ENCODE assay signal across 24 mouse cellular contexts in genomic region chr12:52471621-52472020, GRCm38 (mm10).
"Had no signal": no experiment of that assay in that cellular context is flagged by ENCODE, and none has a peak within 500 bp of the region (broad histone marks: within the 10 kb centered on the region; RNA-seq: fewer than 3 reads in every experiment).

No protein-coding gene starts in this region.

- H3K9ac ChIP-seq: heart, embryonic 13.5 days; heart, embryonic 15.5 days; hindbrain, embryonic 13.5 days; hindbrain, embryonic 15.5 days; intestine, embryonic 15.5 days; limb, embryonic 12.5 days; liver, embryonic 13.5 days; liver, embryonic 15.5 days; liver, postnatal 0 days had no signal

- H3K36me3 ChIP-seq: heart, embryonic 13.5 days; heart, embryonic 15.5 days; hindbrain, embryonic 13.5 days; hindbrain, embryonic 15.5 days; intestine, embryonic 15.5 days; limb, embryonic 10.5 days; limb, embryonic 12.5 days; liver, embryonic 13.5 days; liver, embryonic 15.5 days had no signal

- H3K27me3 ChIP-seq: heart, embryonic 13.5 days; heart, embryonic 15.5 days; hindbrain, embryonic 13.5 days; hindbrain, embryonic 15.5 days; intestine, embryonic 15.5 days; limb, embryonic 12.5 days; liver, embryonic 13.5 days; liver, embryonic 15.5 days had no signal

- H3K27ac ChIP-seq: gastrocnemius, adult 2 months; heart, adult 2 months; heart, embryonic 13.5 days; heart, embryonic 15.5 days; hindbrain, embryonic 13.5 days; hindbrain, embryonic 15.5 days; hindbrain, postnatal 0 days; intestine, embryonic 15.5 days; left cerebral cortex, adult 2 months; limb, embryonic 10.5 days; limb, embryonic 12.5 days; liver, embryonic 13.5 days; liver, embryonic 15.5 days had no signal

- H3K4me3 ChIP-seq: gastrocnemius, adult 2 months; heart, adult 2 months; heart, embryonic 13.5 days; heart, embryonic 15.5 days; hindbrain, embryonic 13.5 days; hindbrain, embryonic 15.5 days; intestine, embryonic 15.5 days; left cerebral cortex, adult 2 months; limb, embryonic 10.5 days; limb, embryonic 12.5 days; liver, embryonic 13.5 days; liver, embryonic 15.5 days had no signal

- DNase-seq: gastrocnemius, adult 2 months; gastrocnemius, postnatal 10 days; gastrocnemius, postnatal 25 days; heart, adult 11 months; heart, adult 2 months; heart, postnatal 14 days; heart, postnatal 36 days; kidney, adult 18-20 months; kidney, adult 8-10 months; kidney, postnatal 10 days; kidney, postnatal 25 days; kidney, postnatal 4 days; liver, embryonic 13.5 days; liver, postnatal 0 days had no signal

- H3K4me1 ChIP-seq: heart, embryonic 13.5 days; heart, embryonic 15.5 days; intestine, embryonic 15.5 days; limb, embryonic 12.5 days had no signal
